Mouse (Mus musculus): ENCODE data around the gene Ppp1r14d.
A peak's percentile ranks its signal among the peaks of the same experiment; 100 is the strongest.

Gene Ppp1r14d

GRCm38 (mm10) chr2:119229775-119230704 lies at the start of gene Ppp1r14d:
TSS of gene Ppp1r14d (minus strand) at chr2:119229906.
- DNase-seq (ENCODE audit: low spot score), result no peak

- DNase-seq (ENCODE audit: low spot score), result no peak
These were observed 48.1 kb upstream of the Ppp1r14d start for GRCm38 (mm10) chr2:119277810-119278209.

- no peak for DNase-seq (ENCODE audit: low spot score)
These were observed 47.2 kb upstream of the Ppp1r14d start for GRCm38 (mm10) chr2:119276926-119277325.

GRCm38 (mm10) chr2:119274126-119274525 lies 44.4 kb upstream of the Ppp1r14d start:
- DNase-seq (ENCODE audit: low spot score), result no peak

- DNase-seq (ENCODE audit: low spot score), result peak; percentile 65
These were observed 41.1 kb upstream of the Ppp1r14d start, which contains the start of gene Rhov for GRCm38 (mm10) chr2:119270643-119271331. TSS of gene Rhov (minus strand) at chr2:119271272.

GRCm38 (mm10) chr2:119270286-119270642 lies 40.6 kb upstream of the Ppp1r14d start:
- no peak for DNase-seq (ENCODE audit: low spot score)

- DNase-seq (ENCODE audit: low spot score), result no peak
These were observed 34.1 kb upstream of the Ppp1r14d start for GRCm38 (mm10) chr2:119263813-119264212.

- DNase-seq (ENCODE audit: low spot score), result no peak
These were observed 33.3 kb upstream of the Ppp1r14d start for GRCm38 (mm10) chr2:119262978-119263377.

GRCm38 (mm10) chr2:119261326-119261725 lies 31.6 kb upstream of the Ppp1r14d start:
- DNase-seq (ENCODE audit: low spot score), result no peak

GRCm38 (mm10) chr2:119260518-119260917 lies 30.8 kb upstream of the Ppp1r14d start:
- DNase-seq (ENCODE audit: low spot score), result no peak

GRCm38 (mm10) chr2:119254976-119255375 lies 25.3 kb upstream of the Ppp1r14d start:
- no peak for DNase-seq (ENCODE audit: low spot score)

GRCm38 (mm10) chr2:119250826-119251478 lies 21.2 kb upstream of the Ppp1r14d start:
- peak; percentile 95 for DNase-seq (ENCODE audit: low spot score)

- DNase-seq (ENCODE audit: low spot score), result no peak
These were observed 20.7 kb upstream of the Ppp1r14d start for GRCm38 (mm10) chr2:119250377-119250776.

GRCm38 (mm10) chr2:119249592-119250061 lies 19.9 kb upstream of the Ppp1r14d start:
- no peak for DNase-seq (ENCODE audit: low spot score)

GRCm38 (mm10) chr2:119247904-119248303 lies 18.2 kb upstream of the Ppp1r14d start:
- no peak for DNase-seq (ENCODE audit: low spot score)

GRCm38 (mm10) chr2:119245246-119245645 lies 15.5 kb upstream of the Ppp1r14d start:
- no peak for DNase-seq (ENCODE audit: low spot score)

GRCm38 (mm10) chr2:119242548-119242947 lies 12.8 kb upstream of the Ppp1r14d start:
- DNase-seq (ENCODE audit: low spot score), result no peak

- no peak for DNase-seq (ENCODE audit: low spot score)
These were observed 11.1 kb upstream of the Ppp1r14d start for GRCm38 (mm10) chr2:119240819-119241186.

- no peak for DNase-seq (ENCODE audit: low spot score)
These were observed 10.5 kb upstream of the Ppp1r14d start for GRCm38 (mm10) chr2:119240075-119240818.

GRCm38 (mm10) chr2:119238671-119239070 lies 9.0 kb upstream of the Ppp1r14d start:
- no peak for DNase-seq (ENCODE audit: low spot score)

- DNase-seq (ENCODE audit: low spot score), result no peak
These were observed 8.1 kb upstream of the Ppp1r14d start for GRCm38 (mm10) chr2:119237871-119238220.

Data from testis, postnatal 10 days (tissue).